Mouse (Mus musculus) C3H10T1/2 (cell line): ENCODE results near the gene Plbd2. TPM values are rescaled to one million over a fixed set of nuclear protein-coding genes. Genes with fewer than 3 reads are reported as not detected.

Experiments
- polyA plus RNA-seq, 2 experiments: library from polyadenylated mRNA; unstranded; fragments of >200 nt; fragmentation: generic; extraction: Trizol; gene quantifications; one replicate each; pipeline ENCODE4 v1.2.1; 2012; ENCODE audit warnings: missing spikeins in 2 of 2

The Plbd2 gene
- 10 to 100 TPM; 25.3 to 56.1 TPM for polyA plus RNA-seq

GRCm38 (mm10) chr5:120503144-120503795 lies at the start of gene Plbd2:
TSS of gene Plbd2 (minus strand) at chr5:120503625.

DNA sequence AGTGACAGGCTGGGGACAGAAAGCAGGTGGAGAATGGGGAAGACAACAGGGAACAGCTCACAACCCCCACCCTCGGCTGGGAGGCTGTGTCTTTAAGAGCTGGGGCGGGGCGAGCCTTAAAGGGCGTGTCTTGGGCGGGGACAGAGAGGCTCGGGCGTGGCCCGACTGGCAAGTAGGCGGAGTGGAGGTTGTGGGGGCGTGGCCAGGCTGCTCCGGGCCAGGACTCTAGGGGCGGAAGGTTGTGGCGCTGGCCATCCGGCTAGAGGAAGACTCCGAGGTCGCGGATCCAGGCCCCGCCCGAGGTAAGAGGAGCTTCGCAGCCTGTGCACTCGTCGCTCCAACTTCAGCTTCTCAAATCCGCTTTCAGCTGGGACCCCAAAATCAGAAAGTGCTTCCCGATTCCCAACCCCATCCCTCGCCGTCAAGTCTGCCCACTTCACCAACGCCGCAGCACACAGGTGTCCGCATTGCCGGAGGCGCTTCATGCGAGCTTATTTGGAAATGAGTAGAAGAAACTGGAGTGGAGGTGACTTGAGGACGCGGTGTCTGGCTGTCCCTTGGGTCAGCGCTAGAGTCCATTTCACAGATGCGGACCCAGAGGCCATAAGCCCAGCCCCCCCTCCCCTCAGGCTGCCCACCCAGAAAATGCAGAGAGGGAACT lies 7.7 kb upstream of the Plbd2 start, which contains the start of gene Slc8b1:
TSS of gene Slc8b1 (plus strand) at position 187 of the 661 bp plus-strand sequence.

GRCm38 (mm10) chr5:120476296-120476695 lies 27.1 kb downstream of the Plbd2 start, which contains the start of gene Sds:
TSS of gene Sds (plus strand) at chr5:120476526.

GRCm38 (mm10) chr5:120472770-120473169 lies 30.7 kb downstream of the Plbd2 start, which contains the start of gene Sdsl:
TSS of gene Sdsl (minus strand) at chr5:120472810.

Other genes with a start within 250 kb of the Plbd2 start
- not detected for gene Lhx5, start 71.9 kb downstream of the Plbd2 start, polyA plus RNA-seq
- 1 to 10 TPM in 1 of 2 experiments, under 1 TPM in 1; 0.74 to 3.0 TPM for gene Sdsl, start 30.8 kb downstream of the Plbd2 start, polyA plus RNA-seq
- under 1 TPM in 1 of 2 experiments, not detected in 1; 0.41 TPM for gene Sds, start 27.1 kb downstream of the Plbd2 start, polyA plus RNA-seq
- gene Slc8b1, start 7.5 kb upstream of the Plbd2 start, polyA plus RNA-seq: 1 to 10 TPM; 1.3 to 5.9 TPM
- gene Tpcn1, start 85.0 kb upstream of the Plbd2 start, polyA plus RNA-seq: 10 to 100 TPM in 1 of 2 experiments, 1 to 10 TPM in 1; 2.7 to 10.9 TPM
- 1 to 10 TPM in 1 of 2 experiments, under 1 TPM in 1; 0.16 to 1.7 TPM for gene Iqcd, start 85.4 kb upstream of the Plbd2 start, polyA plus RNA-seq
- gene Rita1, start 109.0 kb upstream of the Plbd2 start, polyA plus RNA-seq: 10 to 100 TPM in 1 of 2 experiments, 1 to 10 TPM in 1; 9.0 to 11.5 TPM
- gene Ddx54, start 109.1 kb upstream of the Plbd2 start, polyA plus RNA-seq: 10 to 100 TPM; 29.1 to 39.7 TPM
- gene Cfap73, start 130.6 kb upstream of the Plbd2 start, polyA plus RNA-seq: not detected
- gene Rasal1, start 145.2 kb upstream of the Plbd2 start, polyA plus RNA-seq: under 1 TPM in 1 of 2 experiments, not detected in 1; 0.06 TPM
- gene Dtx1, start 208.3 kb upstream of the Plbd2 start, polyA plus RNA-seq: under 1 TPM in 1 of 2 experiments, not detected in 1; 0.11 TPM
- under 1 TPM in 1 of 2 experiments, not detected in 1; 0.42 TPM for gene Oas2, start 246.2 kb upstream of the Plbd2 start, polyA plus RNA-seq